Mouse (Mus musculus): ENCODE measurements around the gene Adrm1. TPM values are rescaled to one million over a fixed set of nuclear protein-coding genes. Genes with fewer than 3 reads are reported as not detected.

Adrm1 gene
- 134 and 222 TPM in 2 replicates for polyA plus RNA-seq (2012; rRNA removed; ENCODE audit: low replicate concordance)

GRCm38 (mm10) chr2:180170806-180171521 lies at the start of gene Adrm1:
TSS of gene Adrm1 (plus strand) at chr2:180171485.

Other genes with a start within 250 kb of the Adrm1 start
- gene Taf4, start 194.8 kb upstream of the Adrm1 start, polyA plus RNA-seq (2012; rRNA removed; ENCODE audit: low replicate concordance) = 6.2 and 12.2 TPM in 2 replicates
- 19.5 and 22.5 TPM in 2 replicates for gene Lsm14b, start 146.5 kb upstream of the Adrm1 start, polyA plus RNA-seq (2012; rRNA removed; ENCODE audit: low replicate concordance)
- gene Psma7, start 129.1 kb upstream of the Adrm1 start, polyA plus RNA-seq (2012; rRNA removed; ENCODE audit: low replicate concordance) = 132 and 175 TPM in 2 replicates
- 7.6 and 8.6 TPM in 2 replicates for gene Ss18l1, start 129.0 kb upstream of the Adrm1 start, polyA plus RNA-seq (2012; rRNA removed; ENCODE audit: low replicate concordance)
- gene Mtg2, start 100.9 kb upstream of the Adrm1 start, polyA plus RNA-seq (2012; rRNA removed; ENCODE audit: low replicate concordance) = 16.8 and 21.2 TPM in 2 replicates
- gene Hrh3, start 67.0 kb upstream of the Adrm1 start, polyA plus RNA-seq (2012; rRNA removed; ENCODE audit: low replicate concordance) = not detected in 2 replicates
- gene Osbpl2, start 52.2 kb upstream of the Adrm1 start, polyA plus RNA-seq (2012; rRNA removed; ENCODE audit: low replicate concordance) = 22.3 and 27.6 TPM in 2 replicates
- gene Lama5, start 54.4 kb downstream of the Adrm1 start, polyA plus RNA-seq (2012; rRNA removed; ENCODE audit: low replicate concordance) = 98.2 and 129 TPM in 2 replicates
- 2,351 and 3,651 TPM in 2 replicates for gene Rps21, start 85.9 kb downstream of the Adrm1 start, polyA plus RNA-seq (2012; rRNA removed; ENCODE audit: low replicate concordance)
- 28.6 and 39.3 TPM in 2 replicates for gene Cables2, start 102.0 kb downstream of the Adrm1 start, polyA plus RNA-seq (2012; rRNA removed; ENCODE audit: low replicate concordance)
- 1.8 and 2.4 TPM in 2 replicates for gene Rbbp8nl, start 118.4 kb downstream of the Adrm1 start, polyA plus RNA-seq (2012; rRNA removed; ENCODE audit: low replicate concordance)
- gene Gata5, start 163.2 kb downstream of the Adrm1 start, polyA plus RNA-seq (2012; rRNA removed; ENCODE audit: low replicate concordance) = not detected in 2 replicates

Measured in mammary gland, adult 2 months (tissue).